Mouse (Mus musculus) hindbrain, embryonic 16.5 days (tissue): Measurements from ENCODE around the gene Aars2. TPM values are rescaled to one million over a fixed set of nuclear protein-coding genes. Genes with fewer than 3 reads are reported as not detected.

Experiments used
- ATAC-seq: fragments of 200-750 bp; cut with Nextera tagmentation; 2 replicates; pipeline ENCODE4 v1.8.0; 2017; ENCODE audit warnings: moderate TSS enrichment, moderate library complexity
- H3K27ac ChIP-seq: fragments of 300-500 bp; sonication (generic); 2 replicates; pipeline ENCODE4 v1.5.1; 2014; ENCODE audit warnings: low read depth, mild to moderate bottlenecking, control low read depth, low read length, moderate library complexity
- H3K27me3 ChIP-seq: fragments of 300-500 bp; sonication (generic); replicated peaks from 2 replicates; pipeline ENCODE4 v1.6.1; 2014; ENCODE audit warnings: low read length; ENCODE audit not compliant: control insufficient read depth, insufficient read depth
- H3K36me3 ChIP-seq: fragments of 300-500 bp; sonication (generic); 2 replicates; pipeline ENCODE4 v1.6.1; 2014; ENCODE audit warnings: mild to moderate bottlenecking, low read length, moderate library complexity, mixed read lengths; ENCODE audit not compliant: control insufficient read depth, insufficient read depth
- H3K4me1 ChIP-seq: fragments of 300-500 bp; sonication (generic); 2 replicates; pipeline ENCODE4 v1.6.1; 2014; ENCODE audit warnings: low read depth, low read length; ENCODE audit not compliant: control insufficient read depth, insufficient read depth
- H3K4me2 ChIP-seq: fragments of 300-500 bp; sonication (generic); 2 replicates; pipeline ENCODE4 v1.6.1; 2014; ENCODE audit warnings: mild to moderate bottlenecking, low read length, control low read depth, moderate library complexity
- H3K4me3 ChIP-seq: fragments of 300-500 bp; sonication (generic); 2 replicates; pipeline ENCODE4 v1.5.1; 2014; ENCODE audit warnings: mild to moderate bottlenecking, low read length, control low read depth, moderate library complexity
- H3K9ac ChIP-seq: fragments of 300-500 bp; sonication (generic); 2 replicates; pipeline ENCODE4 v1.6.1; 2014; ENCODE audit warnings: low read depth, mild to moderate bottlenecking, control low read depth, low read length, moderate library complexity
- H3K9me3 ChIP-seq: fragments of 300-500 bp; sonication (generic); 2 replicates; pipeline ENCODE4 v1.6.1; 2014; ENCODE audit warnings: mild to moderate bottlenecking, low read length, moderate library complexity; ENCODE audit not compliant: control insufficient read depth
- WGBS: fragments of 180-500 bp; shearing (Covaris S2); extraction: QIAGEN DNeasy Blood & Tissue Kit; methylation state at CpG from one replicate; pipeline ENCODE4 v1.1.7; 2014; 5-methylcytosine and 5-hydroxymethylcytosine counted together
- polyA plus RNA-seq: library from polyadenylated mRNA; unstranded; fragments of >200 nt; fragmentation: Nextera tagmentation; extraction: Ambion mirVana; gene quantifications from 2 replicates; pipeline ENCODE4 v1.2.1, GENCODE M21; 2015

The Aars2 gene
- polyA plus RNA-seq, 1 experiment from 2014 or later: 20.6 TPM

GRCm38 (mm10) chr17:45543115-45543514 is 36.5 kb downstream of the Aars2 start:
- H3K9ac ChIP-seq: no peak overlapping the region
- no peak for ATAC-seq
- H3K36me3 ChIP-seq: peaks cover 6% of the 10 kb centered on the region; the same call in 1 of the 2 replicates
- no peak overlapping the region for H3K4me3 ChIP-seq
- H3K27ac ChIP-seq: no peak overlapping the region
- H3K4me2 ChIP-seq: no peak overlapping the region
- H3K9me3 ChIP-seq: no peaks in the 10 kb centered on the region
- H3K4me1 ChIP-seq: peaks cover 27% of the 10 kb centered on the region
- 44% methylated on average over 1 of the region's 1 CpGs for WGBS
- peaks cover 6% of the 10 kb centered on the region; the same call in 1 of the 2 replicates for H3K27me3 ChIP-seq

- H3K27me3 ChIP-seq: peaks cover 6% of the 10 kb centered on the region; the same call in 1 of the 2 replicates
- 10% methylated on average over 24 of the region's 24 CpGs for WGBS
- H3K4me2 ChIP-seq: no peak overlapping the region; the same call in 1 of the 2 replicates
- H3K9ac ChIP-seq: no peak overlapping the region
- H3K4me3 ChIP-seq: no peak overlapping the region
- H3K4me1 ChIP-seq: peaks cover 27% of the 10 kb centered on the region
- H3K36me3 ChIP-seq: peaks cover 6% of the 10 kb centered on the region; the same call in 1 of the 2 replicates
- no peaks in the 10 kb centered on the region for H3K9me3 ChIP-seq
- no peak overlapping the region; the same call in 1 of the 2 replicates for H3K27ac ChIP-seq
- no peak for ATAC-seq
Measured at GRCm38 (mm10) chr17:45544001-45544872, 37.6 kb downstream of the Aars2 start.

GRCm38 (mm10) chr17:45544873-45545277 is 38.2 kb downstream of the Aars2 start:
- Histone ChIP-seq H3K27ac (no peak overlapping the region; the same call in 1 of the 2 replicates), H3K9ac (no peak overlapping the region; the same call in 1 of the 2 replicates), H3K27me3 (peaks cover 6% of the 10 kb centered on the region; the same call in 1 of the 2 replicates), H3K4me1 (peaks cover 29% of the 10 kb centered on the region), H3K4me2 (peak overlapping the region; percentile 43), H3K36me3 (peaks cover 6% of the 10 kb centered on the region; the same call in 1 of the 2 replicates), H3K4me3 (peak overlapping the region; percentile 17; the same call in 1 of the 2 replicates), H3K9me3 (no peaks in the 10 kb centered on the region)
- ATAC-seq: no peak
- 9% methylated on average over 36 of the region's 46 CpGs for WGBS

GRCm38 (mm10) chr17:45545278-45545961 is 38.8 kb downstream of the Aars2 start:
- peak overlapping the region; percentile 17; the same call in 1 of the 2 replicates for H3K4me3 ChIP-seq
- 11% methylated on average over 74 of the region's 74 CpGs for WGBS
- ATAC-seq: no peak
- H3K9me3 ChIP-seq: no peaks in the 10 kb centered on the region
- no peak overlapping the region for H3K27ac ChIP-seq
- H3K9ac ChIP-seq: peak overlapping the region; percentile 18; the same call in 1 of the 2 replicates
- peaks cover 6% of the 10 kb centered on the region; the same call in 1 of the 2 replicates for H3K27me3 ChIP-seq
- H3K4me2 ChIP-seq: peak overlapping the region; percentile 43
- peaks cover 34% of the 10 kb centered on the region for H3K4me1 ChIP-seq
- H3K36me3 ChIP-seq: peaks cover 6% of the 10 kb centered on the region; the same call in 1 of the 2 replicates

GRCm38 (mm10) chr17:45546941-45547340 is 40.3 kb downstream of the Aars2 start:
- H3K4me3 ChIP-seq: no peak overlapping the region
- H3K27ac ChIP-seq: no peak overlapping the region
- H3K27me3 ChIP-seq: peaks cover 6% of the 10 kb centered on the region; the same call in 1 of the 2 replicates
- 69% methylated on average over 16 of the region's 16 CpGs for WGBS
- no peaks in the 10 kb centered on the region for H3K9me3 ChIP-seq
- no peak overlapping the region for H3K9ac ChIP-seq
- H3K4me2 ChIP-seq: peak overlapping the region; percentile 87; the same call in 1 of the 2 replicates
- ATAC-seq: no peak
- peaks cover 38% of the 10 kb centered on the region for H3K4me1 ChIP-seq
- peaks cover 6% of the 10 kb centered on the region; the same call in 1 of the 2 replicates for H3K36me3 ChIP-seq

GRCm38 (mm10) chr17:45547461-45548190 is 41.0 kb downstream of the Aars2 start:
- no peak for ATAC-seq
- H3K4me3 ChIP-seq: peak overlapping the region; percentile 85
- peaks cover 6% of the 10 kb centered on the region; the same call in 1 of the 2 replicates for H3K36me3 ChIP-seq
- H3K9ac ChIP-seq: no peak overlapping the region
- H3K4me1 ChIP-seq: peaks cover 39% of the 10 kb centered on the region
- H3K27me3 ChIP-seq: peaks cover 6% of the 10 kb centered on the region; the same call in 1 of the 2 replicates
- peak overlapping the region; percentile 87 for H3K4me2 ChIP-seq
- no peaks in the 10 kb centered on the region for H3K9me3 ChIP-seq
- no peak overlapping the region for H3K27ac ChIP-seq
- 79% methylated on average over 5 of the region's 5 CpGs for WGBS

- H3K9me3 ChIP-seq: no peaks in the 10 kb centered on the region
- H3K4me3 ChIP-seq: peak overlapping the region; percentile 85
- peaks cover 6% of the 10 kb centered on the region; the same call in 1 of the 2 replicates for H3K27me3 ChIP-seq
- peaks cover 34% of the 10 kb centered on the region for H3K4me1 ChIP-seq
- 4% methylated on average over 42 of the region's 68 CpGs for WGBS
- H3K9ac ChIP-seq: peak overlapping the region; percentile 98
- peak overlapping the region; percentile 95 for H3K27ac ChIP-seq
- peak overlapping the region; percentile 87 for H3K4me2 ChIP-seq
- H3K36me3 ChIP-seq: peaks cover 6% of the 10 kb centered on the region; the same call in 1 of the 2 replicates
- peak; percentile 70 for ATAC-seq
Measured at GRCm38 (mm10) chr17:45548541-45549512, 42.2 kb downstream of the Aars2 start.
